Mouse (Mus musculus): ENCODE results near the gene Atp1a3. TPM values are rescaled to one million over a fixed set of nuclear protein-coding genes. Genes with fewer than 3 reads are reported as not detected.

Gene Atp1a3
- total and polyA plus RNA-seq, 2 experiments from 2014 or later: 256 to 535 TPM

- TF ChIP-seq CTCF (IDR thresholded peaks at IDR 0.05; ENCODE audit: low read depth): no peak
- peaks cover 46% of the 10 kb centered on the region for H3K4me1 ChIP-seq (ENCODE audit: insufficient read depth)
Observed at GRCm38 (mm10) chr7:25004806-25005205, 952 bp downstream of the Atp1a3 start.

GRCm38 (mm10) chr7:25003820-25004388 lies 1.9 kb downstream of the Atp1a3 start:
- Histone ChIP-seq H3K27me3 (ENCODE audit: insufficient read depth, low read length) (no peaks in the 10 kb centered on the region), H3K36me3 (ENCODE audit: insufficient read depth) (peaks cover 16% of the 10 kb centered on the region), H3K4me3 (ENCODE audit: low read depth, low read length) (peak overlapping the region; percentile 84), H3K9me3 (ENCODE audit: low read length) (no peaks in the 10 kb centered on the region), H3K4me2 (ENCODE audit: low read depth) (peak overlapping the region; percentile 72), H3K27ac (ENCODE audit: low read depth, low read length) (peak overlapping the region; percentile 96), H3K9ac (peak overlapping the region; percentile 98), H3K4me1 (ENCODE audit: insufficient read depth) (peaks cover 41% of the 10 kb centered on the region)
- 70% methylated on average over 8 of the region's 8 CpGs for WGBS
- TF ChIP-seq CTCF (IDR thresholded peaks at IDR 0.05; ENCODE audit: low read depth): no peak
- no peak for DNase-seq
- ATAC-seq: no peak

More at GRCm38 (mm10) chr7:25004806-25005205, 952 bp downstream of the Atp1a3 start:
- H3K27ac ChIP-seq (ENCODE audit: low read depth, low read length): peak overlapping the region; percentile 96
- peak; percentile 18 for DNase-seq
- H3K36me3 ChIP-seq (ENCODE audit: insufficient read depth): peaks cover 9% of the 10 kb centered on the region
- peak overlapping the region; percentile 98 for H3K9ac ChIP-seq
- H3K4me3 ChIP-seq (ENCODE audit: low read depth, low read length): peak overlapping the region; percentile 84
- no peak for ATAC-seq
- H3K9me3 ChIP-seq (ENCODE audit: low read length): no peaks in the 10 kb centered on the region
- 28% methylated on average over 7 of the region's 9 CpGs for WGBS
- no peaks in the 10 kb centered on the region for H3K27me3 ChIP-seq (ENCODE audit: insufficient read depth, low read length)
- peak overlapping the region; percentile 72 for H3K4me2 ChIP-seq (ENCODE audit: low read depth)

- DNase-seq (no peak), ATAC-seq (no peak)
- no peak overlapping the region; the same call in 1 of the 2 replicates for H3K27ac ChIP-seq (ENCODE audit: low read depth, low read length)
- 19% methylated on average over 11 of the region's 11 CpGs for WGBS
- H3K4me1 ChIP-seq (ENCODE audit: insufficient read depth): peaks cover 37% of the 10 kb centered on the region
- no peaks in the 10 kb centered on the region for H3K27me3 ChIP-seq (ENCODE audit: insufficient read depth, low read length)
- H3K4me3 ChIP-seq (ENCODE audit: low read depth, low read length): peak overlapping the region; percentile 84
- H3K36me3 ChIP-seq (ENCODE audit: insufficient read depth): peaks cover 22% of the 10 kb centered on the region
- peak overlapping the region; percentile 72 for H3K4me2 ChIP-seq (ENCODE audit: low read depth)
- H3K9ac ChIP-seq: peak overlapping the region; percentile 98
- no peaks in the 10 kb centered on the region for H3K9me3 ChIP-seq (ENCODE audit: low read length)
- no peak for TF ChIP-seq CTCF (IDR thresholded peaks at IDR 0.05; ENCODE audit: low read depth)
Observed at GRCm38 (mm10) chr7:25003291-25003690, 2.5 kb downstream of the Atp1a3 start.

GRCm38 (mm10) chr7:25000711-25001110 lies 5.0 kb downstream of the Atp1a3 start:
- Histone ChIP-seq H3K9ac (no peak overlapping the region), H3K27ac (ENCODE audit: low read depth, low read length) (no peak overlapping the region), H3K9me3 (ENCODE audit: low read length) (no peaks in the 10 kb centered on the region), H3K36me3 (ENCODE audit: insufficient read depth) (peaks cover 41% of the 10 kb centered on the region), H3K4me1 (ENCODE audit: insufficient read depth) (peaks cover 15% of the 10 kb centered on the region; the same call in 1 of the 2 replicates), H3K4me3 (ENCODE audit: low read depth, low read length) (no peak overlapping the region), H3K27me3 (ENCODE audit: insufficient read depth, low read length) (no peaks in the 10 kb centered on the region), H3K4me2 (ENCODE audit: low read depth) (no peak overlapping the region)
- TF ChIP-seq CTCF (IDR thresholded peaks at IDR 0.05; ENCODE audit: low read depth): no peak
- WGBS: 80% methylated on average over 12 of the region's 12 CpGs
- no peak for ATAC-seq
- DNase-seq: no peak

GRCm38 (mm10) chr7:25000211-25000610 lies 5.5 kb downstream of the Atp1a3 start:
- no peak for DNase-seq
- no peak for TF ChIP-seq CTCF (IDR thresholded peaks at IDR 0.05; ENCODE audit: low read depth)
- peaks cover 15% of the 10 kb centered on the region; the same call in 1 of the 2 replicates for H3K4me1 ChIP-seq (ENCODE audit: insufficient read depth)
- H3K27ac ChIP-seq (ENCODE audit: low read depth, low read length): no peak overlapping the region
- ATAC-seq: no peak
- WGBS: 80% methylated on average over 7 of the region's 7 CpGs
- no peak overlapping the region for H3K4me3 ChIP-seq (ENCODE audit: low read depth, low read length)
- no peaks in the 10 kb centered on the region for H3K27me3 ChIP-seq (ENCODE audit: insufficient read depth, low read length)
- no peak overlapping the region for H3K4me2 ChIP-seq (ENCODE audit: low read depth)
- no peaks in the 10 kb centered on the region for H3K9me3 ChIP-seq (ENCODE audit: low read length)
- H3K36me3 ChIP-seq (ENCODE audit: insufficient read depth): peaks cover 45% of the 10 kb centered on the region
- no peak overlapping the region for H3K9ac ChIP-seq

GRCm38 (mm10) chr7:24993081-24993480 lies 12.7 kb downstream of the Atp1a3 start:
- 70% methylated on average over 6 of the region's 6 CpGs for WGBS

GRCm38 (mm10) chr7:24990478-24990877 lies 15.3 kb downstream of the Atp1a3 start:
- TF ChIP-seq CTCF (IDR thresholded peaks at IDR 0.05; ENCODE audit: low read depth): no peak
- Histone ChIP-seq H3K9ac (no peak overlapping the region), H3K36me3 (ENCODE audit: insufficient read depth) (peaks cover 90% of the 10 kb centered on the region), H3K27ac (ENCODE audit: low read depth, low read length) (no peak overlapping the region), H3K27me3 (ENCODE audit: insufficient read depth, low read length) (no peaks in the 10 kb centered on the region), H3K4me1 (ENCODE audit: insufficient read depth) (no peaks in the 10 kb centered on the region), H3K4me2 (ENCODE audit: low read depth) (no peak overlapping the region), H3K4me3 (ENCODE audit: low read depth, low read length) (no peak overlapping the region), H3K9me3 (ENCODE audit: low read length) (no peaks in the 10 kb centered on the region)
- ATAC-seq: no peak
- 83% methylated on average over 8 of the region's 8 CpGs for WGBS
- no peak for DNase-seq

More at GRCm38 (mm10) chr7:24993081-24993480, 12.7 kb downstream of the Atp1a3 start:
- no peaks in the 10 kb centered on the region for H3K9me3 ChIP-seq (ENCODE audit: low read length)
- ATAC-seq: no peak
- no peak overlapping the region for H3K4me3 ChIP-seq (ENCODE audit: low read depth, low read length)
- no peak overlapping the region for H3K4me2 ChIP-seq (ENCODE audit: low read depth)
- H3K27ac ChIP-seq (ENCODE audit: low read depth, low read length): no peak overlapping the region
- H3K27me3 ChIP-seq (ENCODE audit: insufficient read depth, low read length): no peaks in the 10 kb centered on the region
- no peak for DNase-seq
- peaks cover 89% of the 10 kb centered on the region for H3K36me3 ChIP-seq (ENCODE audit: insufficient read depth)
- TF ChIP-seq CTCF (IDR thresholded peaks at IDR 0.05; ENCODE audit: low read depth): no peak
- H3K9ac ChIP-seq: no peak overlapping the region
- H3K4me1 ChIP-seq (ENCODE audit: insufficient read depth): no peaks in the 10 kb centered on the region

Measured in forebrain, postnatal 0 days (tissue).